Mouse (Mus musculus): ENCODE measurements around the gene Ddx23. TPM values are rescaled to one million over a fixed set of nuclear protein-coding genes. Genes with fewer than 3 reads are reported as not detected.
A peak's percentile ranks its signal among the peaks of the same experiment; 100 is the strongest.

Gene Ddx23
- 21.7 and 33.0 TPM in 2 replicates for polyA plus RNA-seq (2014; fragmentation: Nextera tagmentation; extraction: Ambion mirVana)

- Histone ChIP-seq H3K4me2 (replicated peaks; ENCODE audit: low read depth, low read length) (peak within 1 kb of the TSS; percentile 68), H3K27me3 (ENCODE audit: control insufficient read depth, insufficient read depth, low read length) (no peaks in the 10 kb centered on the region), H3K4me1 (replicated peaks; ENCODE audit: control insufficient read depth, insufficient read depth, low read length) (no peaks in the 10 kb centered on the region), H3K9ac (ENCODE audit: low read depth, low read length) (peak within 1 kb of the TSS; percentile 86), H3K4me3 (ENCODE audit: low read depth, low read length) (peak within 1 kb of the TSS; percentile 70), H3K36me3 (ENCODE audit: control insufficient read depth, insufficient read depth, low read length) (peaks cover 4% of the 10 kb centered on the region), H3K9me3 (ENCODE audit: control insufficient read depth, low read length) (no peaks in the 10 kb centered on the region), H3K27ac (ENCODE audit: low read depth, low read length) (peak within 1 kb of the TSS; percentile 70)
- ATAC-seq (ENCODE audit: low FRiP score) (peak; percentile 98), DNase-seq (ENCODE audit: low spot score) (peak; percentile 97)
- 5% methylated on average over 46 of the region's 48 CpGs for WGBS
These were observed at the start of gene Ddx23 for GRCm38 (mm10) chr15:98662567-98663545. Gene Ddx23 (minus strand): TSS chr15:98662894.

- 22% methylated on average over 9 of the region's 9 CpGs for WGBS
- Histone ChIP-seq H3K27ac (ENCODE audit: low read depth, low read length) (no peak overlapping the region), H3K4me1 (replicated peaks; ENCODE audit: control insufficient read depth, insufficient read depth, low read length) (no peaks in the 10 kb centered on the region), H3K36me3 (ENCODE audit: control insufficient read depth, insufficient read depth, low read length) (no peaks in the 10 kb centered on the region), H3K9ac (ENCODE audit: low read depth, low read length) (no peak overlapping the region), H3K4me3 (ENCODE audit: low read depth, low read length) (no peak overlapping the region), H3K4me2 (replicated peaks; ENCODE audit: low read depth, low read length) (no peak overlapping the region), H3K9me3 (ENCODE audit: control insufficient read depth, low read length) (no peaks in the 10 kb centered on the region), H3K27me3 (ENCODE audit: control insufficient read depth, insufficient read depth, low read length) (0 out of 2 replicates have a peak, but pooled peaks cover 2% of the 10 kb centered on the region)
- no peak for ATAC-seq (ENCODE audit: low FRiP score)
- DNase-seq (ENCODE audit: low spot score): peak; percentile 80
These were observed 47.7 kb upstream of the Ddx23 start for GRCm38 (mm10) chr15:98710442-98710841.

DNA sequence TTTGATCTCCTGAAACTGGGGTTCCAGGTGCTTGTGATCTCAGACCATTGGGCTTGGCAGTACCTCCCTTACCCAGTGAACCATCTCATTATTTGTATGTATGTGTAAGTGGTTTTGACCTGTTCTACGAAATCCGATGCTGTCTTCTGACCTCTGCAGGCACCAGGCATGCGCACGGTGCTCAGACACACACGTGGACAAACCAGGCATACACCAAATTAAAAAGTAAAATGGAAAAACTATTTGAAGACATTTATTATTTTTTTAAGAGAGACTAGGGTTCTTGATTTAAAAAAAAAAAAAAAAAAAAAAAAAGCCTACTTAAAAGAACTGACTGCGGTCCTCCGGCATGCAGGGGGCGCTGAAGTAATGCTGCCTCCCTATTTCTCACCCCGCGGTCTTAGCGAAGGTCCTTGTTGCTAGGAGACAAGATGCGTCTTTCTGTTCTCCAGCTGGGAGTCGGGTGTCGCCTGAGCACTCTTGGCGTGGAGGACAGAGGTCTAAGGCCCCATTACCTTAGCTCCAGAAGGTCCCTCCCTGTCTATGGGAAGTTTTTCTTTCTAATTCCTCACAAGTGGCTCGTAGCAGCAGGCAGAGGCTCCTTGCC, 45.2 kb upstream of the Ddx23 start, which contains the start of gene Ccdc65:
Gene Ccdc65 (plus strand): TSS at position 442 of the 607 bp plus-strand sequence.
- WGBS: 20% methylated on average over 16 of the region's 16 CpGs
- DNase-seq (ENCODE audit: low spot score): peak; percentile 90

DNA sequence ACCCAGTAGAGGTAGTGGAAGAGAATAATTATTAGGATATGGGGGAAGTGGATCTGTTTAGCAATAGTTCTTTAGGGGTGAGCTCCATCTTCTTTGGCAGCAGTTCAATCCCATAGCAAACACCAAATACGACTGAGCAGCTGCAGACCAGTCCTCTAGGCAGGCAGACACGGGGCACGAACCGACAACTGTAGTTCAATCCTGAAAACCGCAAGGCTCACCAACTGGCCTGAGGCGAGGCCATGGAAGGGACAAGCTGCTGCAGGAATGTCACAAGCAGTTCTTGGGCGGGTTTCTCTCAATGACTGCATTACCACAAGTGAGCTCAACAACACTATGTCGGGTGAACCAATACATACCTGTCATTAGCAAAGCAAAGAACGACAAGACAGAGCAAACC, 41.6 kb upstream of the Ddx23 start:
- H3K4me3 ChIP-seq (ENCODE audit: low read depth, low read length): no peak overlapping the region
- H3K9ac ChIP-seq (ENCODE audit: low read depth, low read length): no peak overlapping the region
- WGBS: 71% methylated on average over 9 of the region's 9 CpGs
- H3K36me3 ChIP-seq (ENCODE audit: control insufficient read depth, insufficient read depth, low read length): no peaks in the 10 kb centered on the region
- no peak overlapping the region for H3K4me2 ChIP-seq (replicated peaks; ENCODE audit: low read depth, low read length)
- H3K4me1 ChIP-seq (replicated peaks; ENCODE audit: control insufficient read depth, insufficient read depth, low read length): no peaks in the 10 kb centered on the region
- no peaks in the 10 kb centered on the region for H3K9me3 ChIP-seq (ENCODE audit: control insufficient read depth, low read length)
- H3K27ac ChIP-seq (ENCODE audit: low read depth, low read length): no peak overlapping the region
- H3K27me3 ChIP-seq (ENCODE audit: control insufficient read depth, insufficient read depth, low read length): peaks cover 16% of the 10 kb centered on the region
- ATAC-seq (ENCODE audit: low FRiP score) (no peak), DNase-seq (ENCODE audit: low spot score) (no peak)

More for the DNA sequence above, 45.2 kb upstream of the Ddx23 start, which contains the start of gene Ccdc65:
- H3K4me1 ChIP-seq (replicated peaks; ENCODE audit: control insufficient read depth, insufficient read depth, low read length): no peaks in the 10 kb centered on the region
- H3K9ac ChIP-seq (ENCODE audit: low read depth, low read length): no peak within 1 kb of the TSS
- 0 out of 2 replicates have a peak, but pooled peaks cover 2% of the 10 kb centered on the region for H3K27me3 ChIP-seq (ENCODE audit: control insufficient read depth, insufficient read depth, low read length)
- H3K9me3 ChIP-seq (ENCODE audit: control insufficient read depth, low read length): no peaks in the 10 kb centered on the region
- peak within 1 kb of the TSS; percentile 25 for H3K4me3 ChIP-seq (ENCODE audit: low read depth, low read length)
- peak within 1 kb of the TSS; percentile 39 for H3K4me2 ChIP-seq (replicated peaks; ENCODE audit: low read depth, low read length)
- ATAC-seq (ENCODE audit: low FRiP score): no peak
- H3K27ac ChIP-seq (ENCODE audit: low read depth, low read length): no peak within 1 kb of the TSS
- no peaks in the 10 kb centered on the region for H3K36me3 ChIP-seq (ENCODE audit: control insufficient read depth, insufficient read depth, low read length)

DNA sequence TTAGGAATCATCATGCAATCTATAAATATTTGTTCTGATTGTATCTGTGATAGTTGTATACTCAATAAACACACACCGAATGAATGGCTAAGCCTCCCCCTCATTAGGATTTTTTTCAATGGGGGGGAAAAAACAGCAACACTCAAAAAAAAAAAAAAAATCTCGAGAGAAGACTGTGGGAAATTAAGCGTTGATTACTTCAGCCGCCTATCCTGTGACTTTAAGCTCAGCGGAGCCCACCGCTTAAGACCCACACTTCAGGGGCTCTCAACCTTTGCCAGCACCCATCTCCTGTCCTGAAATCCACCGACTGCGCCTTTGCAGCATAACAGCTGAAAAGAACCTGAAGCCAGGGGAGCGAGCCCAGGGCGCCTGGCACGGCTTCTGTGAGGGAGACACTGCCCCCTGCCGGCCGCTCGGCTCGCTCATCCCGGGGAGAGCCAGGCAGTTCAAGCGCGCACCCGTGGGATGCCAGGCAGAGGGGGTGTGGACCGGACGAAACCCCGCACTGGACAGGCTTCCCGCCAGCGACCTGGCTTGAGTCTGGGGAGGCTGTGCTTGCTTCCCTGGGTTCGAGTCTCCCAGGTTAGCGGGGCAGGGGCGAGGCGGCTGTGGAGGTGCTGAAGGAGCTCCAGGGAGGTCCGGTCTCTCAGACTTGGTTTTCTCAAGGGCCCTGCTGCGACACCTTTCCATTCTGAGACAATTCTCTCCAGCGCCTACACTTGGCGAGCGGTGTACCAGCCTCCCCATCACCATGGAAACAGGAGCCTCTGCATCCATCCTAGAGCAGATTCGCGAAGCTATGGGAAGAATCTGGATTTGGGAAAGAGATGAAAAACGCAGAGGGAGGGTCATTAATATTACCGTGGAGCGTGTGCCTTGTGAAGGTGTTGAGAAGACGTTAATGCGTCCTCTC, 36.8 kb upstream of the Ddx23 start:
- peak overlapping the region; percentile 50 for H3K4me2 ChIP-seq (replicated peaks; ENCODE audit: low read depth, low read length)
- no peak overlapping the region for H3K27ac ChIP-seq (ENCODE audit: low read depth, low read length)
- H3K4me3 ChIP-seq (ENCODE audit: low read depth, low read length): peak overlapping the region; percentile 15
- H3K9me3 ChIP-seq (ENCODE audit: control insufficient read depth, low read length): no peaks in the 10 kb centered on the region
- H3K27me3 ChIP-seq (ENCODE audit: control insufficient read depth, insufficient read depth, low read length): peaks cover 14% of the 10 kb centered on the region
- WGBS: 7% methylated on average over 40 of the region's 40 CpGs
- peak overlapping the region; percentile 41; the same call in 1 of the 2 replicates for H3K9ac ChIP-seq (ENCODE audit: low read depth, low read length)
- DNase-seq (ENCODE audit: low spot score) (peak; percentile 93), ATAC-seq (ENCODE audit: low FRiP score) (peak; percentile 65; the same call in 1 of the 2 replicates)
- no peaks in the 10 kb centered on the region for H3K4me1 ChIP-seq (replicated peaks; ENCODE audit: control insufficient read depth, insufficient read depth, low read length)
- H3K36me3 ChIP-seq (ENCODE audit: control insufficient read depth, insufficient read depth, low read length): no peaks in the 10 kb centered on the region

GRCm38 (mm10) chr15:98696216-98696615, 33.5 kb upstream of the Ddx23 start:
- Histone ChIP-seq H3K27me3 (ENCODE audit: control insufficient read depth, insufficient read depth, low read length) (peaks cover 14% of the 10 kb centered on the region), H3K4me1 (replicated peaks; ENCODE audit: control insufficient read depth, insufficient read depth, low read length) (peaks cover 2% of the 10 kb centered on the region), H3K36me3 (ENCODE audit: control insufficient read depth, insufficient read depth, low read length) (no peaks in the 10 kb centered on the region), H3K4me2 (replicated peaks; ENCODE audit: low read depth, low read length) (no peak overlapping the region), H3K4me3 (ENCODE audit: low read depth, low read length) (no peak overlapping the region), H3K27ac (ENCODE audit: low read depth, low read length) (no peak overlapping the region), H3K9ac (ENCODE audit: low read depth, low read length) (no peak overlapping the region), H3K9me3 (ENCODE audit: control insufficient read depth, low read length) (no peaks in the 10 kb centered on the region)
- ATAC-seq (ENCODE audit: low FRiP score) (no peak), DNase-seq (ENCODE audit: low spot score) (no peak)
- 54% methylated on average over 8 of the region's 8 CpGs for WGBS

DNA sequence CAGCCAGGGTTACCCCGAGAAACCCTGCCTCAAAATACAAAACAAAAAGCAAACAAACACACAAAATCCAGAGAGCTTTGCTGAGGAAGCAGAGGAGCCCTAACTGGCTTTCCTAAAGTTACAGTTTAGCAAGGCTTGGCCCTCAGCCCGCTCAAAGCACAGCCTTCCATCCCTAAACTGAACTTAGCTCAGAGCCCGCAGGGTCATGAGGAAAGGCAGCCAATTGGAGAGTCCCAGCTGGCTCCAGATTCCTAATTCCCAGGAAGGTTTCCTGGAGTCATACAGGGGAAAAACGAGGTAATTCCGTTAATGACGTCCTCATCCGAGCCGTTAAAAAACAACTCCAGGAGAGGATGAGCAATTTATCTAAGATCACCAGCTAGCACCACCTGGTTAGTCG, 33.0 kb upstream of the Ddx23 start:
- H3K36me3 ChIP-seq (ENCODE audit: control insufficient read depth, insufficient read depth, low read length): no peaks in the 10 kb centered on the region
- no peaks in the 10 kb centered on the region for H3K9me3 ChIP-seq (ENCODE audit: control insufficient read depth, low read length)
- no peak for DNase-seq (ENCODE audit: low spot score)
- peaks cover 9% of the 10 kb centered on the region for H3K27me3 ChIP-seq (ENCODE audit: control insufficient read depth, insufficient read depth, low read length)
- no peak overlapping the region for H3K4me2 ChIP-seq (replicated peaks; ENCODE audit: low read depth, low read length)
- H3K27ac ChIP-seq (ENCODE audit: low read depth, low read length): no peak overlapping the region
- H3K9ac ChIP-seq (ENCODE audit: low read depth, low read length): no peak overlapping the region
- WGBS: 61% methylated on average over 9 of the region's 9 CpGs
- ATAC-seq (ENCODE audit: low FRiP score): no peak
- H3K4me1 ChIP-seq (replicated peaks; ENCODE audit: control insufficient read depth, insufficient read depth, low read length): peaks cover 7% of the 10 kb centered on the region
- no peak overlapping the region for H3K4me3 ChIP-seq (ENCODE audit: low read depth, low read length)

- ATAC-seq (ENCODE audit: low FRiP score) (no peak), DNase-seq (ENCODE audit: low spot score) (no peak)
- Histone ChIP-seq H3K27me3 (ENCODE audit: control insufficient read depth, insufficient read depth, low read length) (no peaks in the 10 kb centered on the region), H3K4me2 (replicated peaks; ENCODE audit: low read depth, low read length) (no peak overlapping the region), H3K9me3 (ENCODE audit: control insufficient read depth, low read length) (no peaks in the 10 kb centered on the region), H3K4me3 (ENCODE audit: low read depth, low read length) (no peak overlapping the region), H3K36me3 (ENCODE audit: control insufficient read depth, insufficient read depth, low read length) (no peaks in the 10 kb centered on the region), H3K4me1 (replicated peaks; ENCODE audit: control insufficient read depth, insufficient read depth, low read length) (peaks cover 8% of the 10 kb centered on the region), H3K9ac (ENCODE audit: low read depth, low read length) (no peak overlapping the region), H3K27ac (ENCODE audit: low read depth, low read length) (no peak overlapping the region)
- 46% methylated on average over 11 of the region's 11 CpGs for WGBS
These were observed 29.5 kb upstream of the Ddx23 start for GRCm38 (mm10) chr15:98692171-98692715.
